In genomic region chr14:76217178-76217500, GRCm38 (mm10) we compare ENCODE assay signal across 12 mouse cellular contexts.
DNase-seq lines count a peak whose midpoint lies in the region; ATAC-seq and TF ChIP-seq lines count a peak whose summit lies in the region.
"Had no signal": no experiment of that assay in that cellular context is flagged by ENCODE, and none has a peak within 500 bp of the region (broad histone marks: within the 10 kb centered on the region; RNA-seq: fewer than 3 reads in every experiment).

No protein-coding gene starts in this region.

- no peak overlapping the region for H3K4me2 ChIP-seq in kidney, embryonic 15.5 days
- peak overlapping the region; percentile 21; the same call in 1 of the 2 replicates for H3K4me2 ChIP-seq in liver, embryonic 16.5 days (ENCODE audit: low read depth, low read length)
- no peak overlapping the region for H3K4me2 ChIP-seq in midbrain, embryonic 15.5 days

- 83% methylated on average over 9 of the region's 9 CpGs for WGBS in kidney, adult 2 months
- WGBS in kidney, embryonic 15.5 days: 77% methylated on average over 9 of the region's 9 CpGs
- 17% methylated on average over 9 of the region's 9 CpGs for WGBS in liver, embryonic 16.5 days (ENCODE audit: insufficient replicate concordance)
- 73% methylated on average over 9 of the region's 9 CpGs for WGBS in midbrain, embryonic 15.5 days

- H3K4me1 ChIP-seq in kidney, adult 2 months (ENCODE audit: control insufficient read depth, insufficient read depth, low read length): no peaks in the 10 kb centered on the region
- peaks cover 23% of the 10 kb centered on the region; the same call in 1 of the 2 replicates for H3K4me1 ChIP-seq in kidney, embryonic 15.5 days
- no peaks in the 10 kb centered on the region; the same call in 1 of the 2 replicates for H3K4me1 ChIP-seq in liver, embryonic 16.5 days (ENCODE audit: control insufficient read depth, low read depth, low read length)
- peaks cover 8% of the 10 kb centered on the region for H3K4me1 ChIP-seq in midbrain, embryonic 15.5 days

- no peak for TF ChIP-seq POLR2A in kidney, adult 2 months (IDR thresholded peaks at IDR 0.05; ENCODE audit: low read depth, low read length)

- DNase-seq in kidney, adult 2 months: peak; percentile 15
- peak; percentile 42 for DNase-seq in ZHBTc4 (ENCODE audit: low read depth, low spot score)
- DNase-seq in thymus, adult 18-20 months: peak; percentile 50 to 73
- DNase-seq in right cerebral cortex, postnatal 14 days: no peak
- no peak for DNase-seq in adrenal gland, adult 18-20 months (ENCODE audit: low spot score in 2 of 2)
- DNase-seq: adrenal gland, postnatal 14 days; cerebellum, adult 9-10 months had no signal

- no peaks in the 10 kb centered on the region for H3K27me3 ChIP-seq in kidney, adult 2 months (replicated peaks; ENCODE audit: control insufficient read depth, insufficient read depth, low read length)
- no peaks in the 10 kb centered on the region for H3K27me3 ChIP-seq in kidney, embryonic 15.5 days
- no peaks in the 10 kb centered on the region for H3K27me3 ChIP-seq in liver, embryonic 16.5 days (ENCODE audit: control insufficient read depth, insufficient read depth, low read depth, low read length)
- H3K27me3 ChIP-seq in midbrain, embryonic 15.5 days (replicated peaks): no peaks in the 10 kb centered on the region

- no peak overlapping the region for H3K9ac ChIP-seq in kidney, embryonic 15.5 days
- H3K9ac ChIP-seq in liver, embryonic 16.5 days (ENCODE audit: low read depth, low read length): no peak overlapping the region
- no peak overlapping the region for H3K9ac ChIP-seq in midbrain, embryonic 15.5 days

- no peak for TF ChIP-seq CTCF in kidney, adult 2 months (conservative IDR thresholded peaks at IDR 0.05; ENCODE audit: insufficient read depth, insufficient read length, low read depth, low read length)

- peaks cover 7% of the 10 kb centered on the region; the same call in 1 of the 2 replicates for H3K9me3 ChIP-seq in kidney, embryonic 15.5 days (replicated peaks)
- H3K9me3 ChIP-seq in liver, embryonic 16.5 days (replicated peaks; ENCODE audit: control insufficient read depth, low read length): no peaks in the 10 kb centered on the region
- no peaks in the 10 kb centered on the region for H3K9me3 ChIP-seq in midbrain, embryonic 15.5 days

- H3K36me3 ChIP-seq in kidney, adult 2 months (ENCODE audit: control insufficient read depth, insufficient read depth, low read length): no peaks in the 10 kb centered on the region
- H3K36me3 ChIP-seq in kidney, embryonic 15.5 days: no peaks in the 10 kb centered on the region
- no peaks in the 10 kb centered on the region for H3K36me3 ChIP-seq in liver, embryonic 16.5 days (ENCODE audit: control insufficient read depth, insufficient read depth)
- H3K36me3 ChIP-seq in midbrain, embryonic 15.5 days (replicated peaks): no peaks in the 10 kb centered on the region
- H3K36me3 ChIP-seq: hindbrain, embryonic 10.5 days had no signal

- no peak for ATAC-seq in kidney, embryonic 15.5 days (replicated peaks; ENCODE audit: low FRiP score)
- ATAC-seq in liver, embryonic 16.5 days (ENCODE audit: low read depth): no peak
- no peak for ATAC-seq in midbrain, embryonic 15.5 days (replicated peaks)
- ATAC-seq: midbrain, embryonic 16.5 days had no signal

- no peak overlapping the region for H3K27ac ChIP-seq in kidney, adult 2 months (ENCODE audit: insufficient read depth, low read depth, low read length)
- no peak overlapping the region for H3K27ac ChIP-seq in kidney, embryonic 15.5 days
- H3K27ac ChIP-seq in liver, embryonic 16.5 days (ENCODE audit: low read length): no peak overlapping the region
- H3K27ac ChIP-seq in midbrain, embryonic 15.5 days: no peak overlapping the region
- H3K27ac ChIP-seq: hindbrain, embryonic 10.5 days had no signal

- H3K4me3 ChIP-seq in kidney, adult 2 months (ENCODE audit: insufficient read depth, low read depth, low read length): no peak overlapping the region
- no peak overlapping the region for H3K4me3 ChIP-seq in kidney, embryonic 15.5 days (replicated peaks)
- no peak overlapping the region for H3K4me3 ChIP-seq in liver, embryonic 16.5 days (ENCODE audit: low read depth, low read length)
- H3K4me3 ChIP-seq in midbrain, embryonic 15.5 days: no peak overlapping the region
- H3K4me3 ChIP-seq: hindbrain, embryonic 10.5 days had no signal

Comparison
In these comparisons a context has a peak if more than half of its experiments do, and no peak if none do; other contexts are left out.
1. DNase-seq: peak in kidney, adult 2 months (single experiment), ZHBTc4 (single experiment) and thymus, adult 18-20 months (2 of 2); none in right cerebral cortex, postnatal 14 days (single experiment) and adrenal gland, adult 18-20 months (0 of 2).